Mouse (Mus musculus): ENCODE data around the gene Gm28490.
"Not testable (repeated sequence)": the region's sequence is repeated elsewhere in the genome, so short reads cannot be mapped to it uniquely, and the experiment has no call there.

Gene Gm28490

GRCm38 (mm10) chrY:31634656-31635055 lies at the start of gene Gm28490:
Gene Gm28490, minus strand, starts transcription at chrY:31634756.
- not testable (repeated sequence) for DNase-seq
